ENCODE assay signal across 9 mouse cellular contexts in genomic region chr10:39614676-39615075, GRCm38 (mm10). TPM values are rescaled to one million over a fixed set of nuclear protein-coding genes. Genes with fewer than 3 reads are reported as not detected.
DNase-seq lines count a peak whose midpoint lies in the region; ATAC-seq and TF ChIP-seq lines count a peak whose summit lies in the region.
"Had no signal": no experiment of that assay in that cellular context is flagged by ENCODE, and none has a peak within 500 bp of the region (broad histone marks: within the 10 kb centered on the region; RNA-seq: fewer than 3 reads in every experiment).

No protein-coding gene starts in this region.

- H3K4me2 ChIP-seq in kidney, embryonic 15.5 days = peak overlapping the region; percentile 64
- H3K4me2 ChIP-seq in midbrain, embryonic 11.5 days = no peak overlapping the region

- H3K27ac ChIP-seq in layer of hippocampus, adult 2 months = peak overlapping the region; percentile 46; the same call in 1 of the 2 replicates
- H3K27ac ChIP-seq in kidney, embryonic 15.5 days = peak overlapping the region; percentile 97
- H3K27ac ChIP-seq in midbrain, embryonic 11.5 days (ENCODE audit: low read depth, low read length) = no peak overlapping the region

- ATAC-seq in kidney, embryonic 15.5 days (replicated peaks; ENCODE audit: low FRiP score) = peak; percentile 27; the same call in 1 of the 2 replicates
- ATAC-seq in midbrain, embryonic 11.5 days (ENCODE audit: low FRiP score) = 0 out of 2 replicates have a peak, but pooled peaks have one; percentile 22
- ATAC-seq: Patski had no signal

- peak overlapping the region; percentile 39; the same call in 1 of the 2 replicates for H3K9ac ChIP-seq in kidney, embryonic 15.5 days
- H3K9ac ChIP-seq in midbrain, embryonic 11.5 days (ENCODE audit: low read length) = no peak overlapping the region

- H3K27me3 ChIP-seq in kidney, embryonic 15.5 days = no peaks in the 10 kb centered on the region
- H3K27me3 ChIP-seq in midbrain, embryonic 11.5 days (ENCODE audit: control insufficient read depth, insufficient read depth, low read length) = no peaks in the 10 kb centered on the region
- H3K27me3 ChIP-seq: Patski had no signal

- peaks cover 9% of the 10 kb centered on the region; the same call in 1 of the 2 replicates for H3K36me3 ChIP-seq in kidney, embryonic 15.5 days
- H3K36me3 ChIP-seq in midbrain, embryonic 11.5 days (ENCODE audit: control insufficient read depth, insufficient read depth, low read length) = no peaks in the 10 kb centered on the region

- intact Hi-C loops in left cerebral cortex, postnatal 36 days (cut with DNase I) = loop anchor here (5.0 kb wide), 1 partner anchor 62 kb away; no protein-coding TSS in a partner anchor

- peaks cover 55% of the 10 kb centered on the region for H3K4me1 ChIP-seq in kidney, embryonic 15.5 days
- H3K4me1 ChIP-seq in midbrain, embryonic 11.5 days (ENCODE audit: control insufficient read depth, insufficient read depth, low read length) = peaks cover 8% of the 10 kb centered on the region

- H3K4me3 ChIP-seq in layer of hippocampus, adult 2 months = no peak overlapping the region
- H3K4me3 ChIP-seq in kidney, embryonic 15.5 days (replicated peaks) = no peak overlapping the region
- H3K4me3 ChIP-seq in midbrain, embryonic 11.5 days (ENCODE audit: low read depth, low read length) = no peak overlapping the region

- TF ChIP-seq CTCF in layer of hippocampus, adult 2 months (conservative IDR thresholded peaks at IDR 0.05) = no peak

- no peaks in the 10 kb centered on the region for H3K9me3 ChIP-seq in kidney, embryonic 15.5 days (replicated peaks)
- H3K9me3 ChIP-seq in midbrain, embryonic 11.5 days (ENCODE audit: control insufficient read depth, low read length) = no peaks in the 10 kb centered on the region

- DNase-seq in layer of hippocampus, adult 2 months (ENCODE audit: low spot score in 2 of 2) = peak in 1 of 2 experiments; percentile 37
- no peak for DNase-seq in layer of hippocampus, adult 8-10 months (ENCODE audit: low spot score in 2 of 2)
- peak; percentile 30 to 36 for DNase-seq in cerebellum, adult 18-20 months
- peak; percentile 89 to 90 for DNase-seq in heart, adult 9 months (ENCODE audit: low spot score in 2 of 2)
- DNase-seq in midbrain, embryonic 11.5 days (ENCODE audit: low spot score, missing footprints) = no peak
- no peak for DNase-seq in left cerebral cortex, postnatal 36 days (ENCODE audit: low spot score in 2 of 2)
- DNase-seq in thymus, adult 18-20 months = no peak

- whole genome bisulfite sequencing in kidney, embryonic 15.5 days = 22% methylated on average over 6 of the region's 6 CpGs
- 36% methylated on average over 6 of the region's 6 CpGs for WGBS in midbrain, embryonic 11.5 days

RNA-seq across cellular contexts. Expression of gene Traf3ip2, which starts 1.9 kb away (rescaled TPM):
- 1 to 10 TPM; 2.5 to 2.6 TPM for total RNA-seq in layer of hippocampus, adult 2 months (2021)
- 1 to 10 TPM; 1.1 to 5.0 (median 2.8) TPM for total RNA-seq in layer of hippocampus, adult 8-10 months (2022)
- 15.9 and 18.5 TPM in 2 replicates for polyA plus RNA-seq in kidney, embryonic 15.5 days (2015; fragmentation: Nextera tagmentation; extraction: Ambion mirVana)
- 3.9 TPM in 2 replicates for polyA plus RNA-seq in midbrain, embryonic 11.5 days (2014; fragmentation: Nextera tagmentation; extraction: Ambion mirVana)
- 1 to 10 TPM in 1 of 2 experiments, under 1 TPM in 1; 0.77 to 1.4 TPM for total RNA-seq in left cerebral cortex, postnatal 36 days (2021)

Comparison
In these comparisons a context has a peak if more than half of its experiments do, and no peak if none do; other contexts are left out.
1. DNase-seq: peak in cerebellum, adult 18-20 months (2 of 2) and heart, adult 9 months (2 of 2); none in layer of hippocampus, adult 8-10 months (0 of 2), midbrain, embryonic 11.5 days (single experiment), left cerebral cortex, postnatal 36 days (0 of 2) and thymus, adult 18-20 months (0 of 2).